18 mouse cellular contexts compared by ENCODE assay signal in genomic region chr8:95885271-95885841, GRCm38 (mm10). TPM values are rescaled to one million over a fixed set of nuclear protein-coding genes. Genes with fewer than 3 reads are reported as not detected.
DNase-seq lines count a peak whose midpoint lies in the region; ATAC-seq and TF ChIP-seq lines count a peak whose summit lies in the region.
"Had no signal": no experiment of that assay in that cellular context is flagged by ENCODE, and none has a peak within 500 bp of the region (broad histone marks: within the 10 kb centered on the region; RNA-seq: fewer than 3 reads in every experiment).

No protein-coding gene starts in this region.

- H3K9ac ChIP-seq in liver, adult 2 months (ENCODE audit: low read depth, low read length) = peak overlapping the region; percentile 66; the same call in 1 of the 2 replicates
- H3K9ac ChIP-seq in liver, embryonic 13.5 days = peak overlapping the region; percentile 10; the same call in 1 of the 2 replicates
- no peak overlapping the region for H3K9ac ChIP-seq in hindbrain, embryonic 13.5 days
- H3K9ac ChIP-seq: embryonic facial prominence, embryonic 15.5 days; limb, embryonic 12.5 days; neural tube, embryonic 13.5 days; stomach, embryonic 15.5 days had no signal

- H3K4me2 ChIP-seq in liver, embryonic 13.5 days = peak overlapping the region; percentile 38
- H3K4me2 ChIP-seq in hindbrain, embryonic 13.5 days = no peak overlapping the region
- H3K4me2 ChIP-seq: embryonic facial prominence, embryonic 15.5 days; limb, embryonic 12.5 days; neural tube, embryonic 13.5 days; stomach, embryonic 15.5 days had no signal

- no peak for ATAC-seq in liver, embryonic 13.5 days (ENCODE audit: low read depth)
- no peak for ATAC-seq in hindbrain, embryonic 13.5 days (ENCODE audit: low FRiP score)
- ATAC-seq: hindbrain, postnatal 0 days; lung, postnatal 0 days had no signal

- no peak for TF ChIP-seq CTCF in liver, adult 2 months (IDR thresholded peaks at IDR 0.05; ENCODE audit: low read depth, low read length)

- peak overlapping the region; percentile 92 for H3K27ac ChIP-seq in liver, adult 2 months (replicated peaks; ENCODE audit: insufficient read depth, low read depth, low read length)
- H3K27ac ChIP-seq in liver, embryonic 13.5 days = peak overlapping the region; percentile 63
- H3K27ac ChIP-seq in hindbrain, embryonic 13.5 days = no peak overlapping the region
- H3K27ac ChIP-seq: embryonic facial prominence, embryonic 15.5 days; hindbrain, postnatal 0 days; left cerebral cortex, adult 2 months; neural tube, embryonic 13.5 days; stomach, embryonic 15.5 days had no signal

- peaks cover 26% of the 10 kb centered on the region for H3K79me2 ChIP-seq in liver, adult 2 months (ENCODE audit: control insufficient read depth, insufficient read depth, low read length)

- no peaks in the 10 kb centered on the region for H3K9me3 ChIP-seq in liver, embryonic 13.5 days (replicated peaks)
- H3K9me3 ChIP-seq in hindbrain, embryonic 13.5 days = no peaks in the 10 kb centered on the region
- H3K9me3 ChIP-seq: embryonic facial prominence, embryonic 15.5 days; limb, embryonic 12.5 days; neural tube, embryonic 13.5 days; stomach, embryonic 15.5 days had no signal

- no peak for TF ChIP-seq POLR2A in liver, adult 2 months (IDR thresholded peaks at IDR 0.05; ENCODE audit: extremely low read depth, insufficient read depth, low read length)

- peak; percentile 35 for DNase-seq in heart, adult 11 months
- DNase-seq in heart, adult 9 months (ENCODE audit: low spot score in 2 of 2) = no peak
- DNase-seq in liver, adult 2 months (ENCODE audit: extremely low read depth, low read depth, low spot score) = peak; percentile 55
- DNase-seq in liver = no peak
- DNase-seq in liver, embryonic 13.5 days = no peak
- no peak for DNase-seq in cerebellum, adult 9-11 months
- DNase-seq: adrenal gland, adult 2 months; cerebellum, adult 18-20 months; heart, postnatal 14 days; thymus, postnatal 25 days had no signal

- peaks cover 16% of the 10 kb centered on the region for H3K4me1 ChIP-seq in liver, adult 2 months (ENCODE audit: control insufficient read depth, insufficient read depth, low read length)
- H3K4me1 ChIP-seq in liver, embryonic 13.5 days (replicated peaks) = peaks cover 55% of the 10 kb centered on the region
- H3K4me1 ChIP-seq in hindbrain, embryonic 13.5 days (replicated peaks) = peaks cover 28% of the 10 kb centered on the region

- H3K4me3 ChIP-seq in liver, adult 2 months (ENCODE audit: insufficient read depth, low read depth, low read length) = no peak overlapping the region
- 0 out of 2 replicates have a peak overlapping the region, but pooled peaks have one; percentile 3 for H3K4me3 ChIP-seq in liver, embryonic 13.5 days (replicated peaks)
- no peak overlapping the region for H3K4me3 ChIP-seq in hindbrain, embryonic 13.5 days
- H3K4me3 ChIP-seq: embryonic facial prominence, embryonic 15.5 days; left cerebral cortex, adult 2 months; limb, embryonic 12.5 days; neural tube, embryonic 13.5 days; stomach, embryonic 15.5 days had no signal

- H3K27me3 ChIP-seq in liver, adult 2 months (ENCODE audit: control insufficient read depth, insufficient read depth, low read length) = no peaks in the 10 kb centered on the region
- no peaks in the 10 kb centered on the region for H3K27me3 ChIP-seq in liver, embryonic 13.5 days
- H3K27me3 ChIP-seq in hindbrain, embryonic 13.5 days = no peaks in the 10 kb centered on the region
- H3K27me3 ChIP-seq: embryonic facial prominence, embryonic 15.5 days; limb, embryonic 12.5 days; neural tube, embryonic 13.5 days; stomach, embryonic 15.5 days had no signal

- WGBS in liver, adult 2 months = 20% methylated on average over 5 of the region's 5 CpGs
- WGBS in liver, embryonic 13.5 days (ENCODE audit: insufficient replicate concordance) = 61% methylated on average over 5 of the region's 5 CpGs
- 72% methylated on average over 5 of the region's 5 CpGs for whole genome bisulfite sequencing in hindbrain, embryonic 13.5 days

- peaks cover 2% of the 10 kb centered on the region; the same call in 1 of the 2 replicates for H3K36me3 ChIP-seq in liver, adult 2 months (ENCODE audit: control insufficient read depth, insufficient read depth, low read length)
- peaks cover 5% of the 10 kb centered on the region; the same call in 1 of the 2 replicates for H3K36me3 ChIP-seq in liver, embryonic 13.5 days
- H3K36me3 ChIP-seq in hindbrain, embryonic 13.5 days = no peaks in the 10 kb centered on the region
- H3K36me3 ChIP-seq: embryonic facial prominence, embryonic 15.5 days; limb, embryonic 12.5 days; neural tube, embryonic 13.5 days; stomach, embryonic 15.5 days had no signal

RNA-seq across cellular contexts. Expression of gene Got2, which starts 3.0 kb away (rescaled TPM):
- 271 and 323 TPM in 2 replicates for total RNA-seq in liver, adult 2 months (2014; rRNA removed)
- polyA plus RNA-seq in liver, adult 2 months (2012; rRNA removed) = 350 and 393 TPM in 2 replicates
- 199 and 242 TPM in 2 replicates for polyA plus RNA-seq in liver, embryonic 13.5 days (2015; fragmentation: Nextera tagmentation; extraction: Ambion mirVana)
- polyA plus RNA-seq in hindbrain, embryonic 13.5 days (2015; fragmentation: Nextera tagmentation; extraction: Ambion mirVana) = 186 and 188 TPM in 2 replicates

RNA-seq across cellular contexts. Expression of gene Slc38a7, which starts 32.0 kb away (rescaled TPM):
- total RNA-seq in liver, adult 2 months (2014; rRNA removed) = 10.7 and 16.6 TPM in 2 replicates
- polyA plus RNA-seq in liver, adult 2 months (2012; rRNA removed) = 22.2 and 22.8 TPM in 2 replicates
- 7.1 and 9.1 TPM in 2 replicates for polyA plus RNA-seq in liver, embryonic 13.5 days (2015; fragmentation: Nextera tagmentation; extraction: Ambion mirVana)
- polyA plus RNA-seq in hindbrain, embryonic 13.5 days (2015; fragmentation: Nextera tagmentation; extraction: Ambion mirVana) = 20.8 and 24.6 TPM in 2 replicates

Comparison
In these comparisons a context has a peak if more than half of its experiments do, and no peak if none do; other contexts are left out.
1. DNase-seq: peak in heart, adult 11 months (single experiment) and liver, adult 2 months (single experiment); none in heart, adult 9 months (0 of 2), liver (single experiment), liver, embryonic 13.5 days (single experiment) and cerebellum, adult 9-11 months (single experiment).